In the genomic region with DNA sequence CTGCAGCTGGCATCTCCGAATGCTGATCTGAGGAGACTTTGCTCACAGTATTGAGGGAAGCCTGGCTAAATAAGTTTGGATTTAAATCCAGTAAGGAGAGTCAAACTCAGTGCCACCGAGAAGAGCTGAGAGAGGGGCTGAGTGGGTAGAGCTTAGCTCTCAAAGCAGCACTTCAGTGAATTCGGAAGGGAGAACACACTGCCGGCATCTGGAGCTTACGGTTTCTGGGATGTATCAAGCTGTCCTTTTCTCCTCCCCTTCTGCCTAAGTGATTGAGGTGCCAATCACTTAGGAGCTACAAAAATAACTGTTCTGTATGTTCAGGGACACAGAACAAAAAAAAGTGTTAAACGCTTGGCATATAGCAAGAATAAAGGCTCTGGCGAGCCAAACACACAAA, we compare ENCODE assay signal across 20 mouse cellular contexts. TPM values are rescaled to one million over a fixed set of nuclear protein-coding genes. Genes with fewer than 3 reads are reported as not detected.
DNase-seq lines count a peak whose midpoint lies in the region; ATAC-seq and TF ChIP-seq lines count a peak whose summit lies in the region.
"Had no signal": no experiment of that assay in that cellular context is flagged by ENCODE, and none has a peak within 500 bp of the region (broad histone marks: within the 10 kb centered on the region; RNA-seq: fewer than 3 reads in every experiment).

No protein-coding gene starts in this region.

- no peaks in the 10 kb centered on the region for H3K9me3 ChIP-seq in heart, postnatal 0 days (replicated peaks; ENCODE audit: control insufficient read depth, low read length)
- H3K9me3 ChIP-seq: embryonic facial prominence, embryonic 15.5 days; hindbrain, embryonic 13.5 days; limb, embryonic 15.5 days; midbrain, embryonic 13.5 days had no signal

- H3K27ac ChIP-seq in heart, postnatal 0 days (ENCODE audit: low read depth): peak overlapping the region; percentile 66
- peak overlapping the region; percentile 48 for H3K27ac ChIP-seq in left cerebral cortex, adult 2 months
- H3K27ac ChIP-seq: embryonic facial prominence, embryonic 15.5 days; hindbrain, embryonic 13.5 days; limb, embryonic 15.5 days; liver, embryonic 14.5 days; midbrain, embryonic 13.5 days; stomach, postnatal 0 days had no signal

- H3K4me3 ChIP-seq in heart, postnatal 0 days (ENCODE audit: low read depth, low read length): no peak overlapping the region
- no peak overlapping the region for H3K4me3 ChIP-seq in left cerebral cortex, adult 2 months
- H3K4me3 ChIP-seq: embryonic facial prominence, embryonic 15.5 days; hindbrain, embryonic 13.5 days; limb, embryonic 15.5 days; midbrain, embryonic 13.5 days had no signal

- DNase-seq in frontal cortex, postnatal 25 days (ENCODE audit: low spot score in 2 of 2): no peak
- DNase-seq in heart, postnatal 0 days (ENCODE audit: low spot score): no peak
- no peak for DNase-seq in heart, adult 8-10 months (ENCODE audit: low spot score)
- DNase-seq in left cerebral cortex, adult 2 months (ENCODE audit: extremely low spot score in 1 of 2, low spot score in 2 of 2): no peak
- no peak for DNase-seq in left cerebral cortex, postnatal 4 days
- DNase-seq: adrenal gland, postnatal 14 days; cerebellum, adult 9-10 months; kidney, adult 2 months; kidney, postnatal 10 days; lung, embryonic 14.5 days; right cerebral cortex, postnatal 14 days had no signal

- no peaks in the 10 kb centered on the region for H3K27me3 ChIP-seq in heart, postnatal 0 days (ENCODE audit: control insufficient read depth, insufficient read depth, low read length)
- H3K27me3 ChIP-seq: embryonic facial prominence, embryonic 15.5 days; hindbrain, embryonic 13.5 days; limb, embryonic 15.5 days had no signal

- no peaks in the 10 kb centered on the region for H3K36me3 ChIP-seq in heart, postnatal 0 days (replicated peaks; ENCODE audit: control insufficient read depth, insufficient read depth, low read length)
- H3K36me3 ChIP-seq: embryonic facial prominence, embryonic 15.5 days; hindbrain, embryonic 13.5 days; limb, embryonic 15.5 days; midbrain, embryonic 13.5 days had no signal

- H3K4me2 ChIP-seq in heart, postnatal 0 days (ENCODE audit: low read depth, low read length): no peak overlapping the region
- H3K4me2 ChIP-seq: embryonic facial prominence, embryonic 15.5 days; hindbrain, embryonic 13.5 days; limb, embryonic 15.5 days; lung, embryonic 14.5 days; midbrain, embryonic 13.5 days had no signal

- intact Hi-C loops in left cerebral cortex, adult 2 months (cut with DNase I): no loop called here
- intact Hi-C loops in left cerebral cortex, postnatal 4 days (cut with DNase I): no loop called here

- WGBS in heart, postnatal 0 days: 36% methylated on average over 7 of the region's 7 CpGs

- TF ChIP-seq CTCF in heart, postnatal 0 days (IDR thresholded peaks at IDR 0.05; ENCODE audit: low read depth): no peak
- no peak for TF ChIP-seq CTCF in left cerebral cortex, adult 2 months (IDR thresholded peaks at IDR 0.05)

- peak overlapping the region; percentile 25; the same call in 1 of the 2 replicates for H3K9ac ChIP-seq in heart, postnatal 0 days (replicated peaks; ENCODE audit: low read depth, low read length)
- H3K9ac ChIP-seq: embryonic facial prominence, embryonic 15.5 days; hindbrain, embryonic 13.5 days; limb, embryonic 15.5 days; liver, embryonic 14.5 days; lung, embryonic 14.5 days; midbrain, embryonic 13.5 days had no signal

- H3K4me1 ChIP-seq in heart, postnatal 0 days (ENCODE audit: control insufficient read depth, insufficient read depth): peaks cover 17% of the 10 kb centered on the region

- ATAC-seq in frontal cortex, adult (ENCODE audit: low TSS enrichment): peak; percentile 84
- ATAC-seq in heart, postnatal 0 days (ENCODE audit: insufficient read depth, low read depth): no peak
- no peak for ATAC-seq in erythroblast, adult 5-6 weeks (replicated peaks; ENCODE audit: low FRiP score, poor library complexity, severe bottlenecking)
- ATAC-seq: CD4-positive, CD25-positive, alpha-beta regulatory T cell, adult 4 months; midbrain, embryonic 13.5 days had no signal

- TF ChIP-seq EP300 in heart, postnatal 0 days (IDR thresholded peaks at IDR 0.05; ENCODE audit: low read depth): no peak

RNA-seq across cellular contexts. Expression of gene Stn1, which starts 5.1 kb away (rescaled TPM):
- total RNA-seq in heart, postnatal 0 days (2014; rRNA removed; ENCODE audit: low replicate concordance): 26.1 and 71.6 TPM in 2 replicates
- polyA plus RNA-seq in heart, postnatal 0 days (2015; fragmentation: Nextera tagmentation; extraction: Ambion mirVana): 20.1 and 21.6 TPM in 2 replicates
- 10 to 100 TPM; 19.3 to 22.2 (median 20.0) TPM for total RNA-seq in heart, adult 8-10 months (2022)
- total RNA-seq in left cerebral cortex, adult 2 months (2021): 10 to 100 TPM; 23.0 to 27.5 TPM
- total RNA-seq in left cerebral cortex, postnatal 4 days (2021): 10 to 100 TPM; 28.2 to 30.4 TPM
- total RNA-seq in erythroblast, adult 5-6 weeks (2015; ENCODE audit: low replicate concordance): 3.8 TPM in 2 replicates
- 7.1 and 8.2 TPM in 2 replicates for total RNA-seq in erythroblast, adult 5-6 weeks (2017; ENCODE audit: low replicate concordance)

RNA-seq across cellular contexts. Expression of gene Slk, which starts 37.0 kb away (rescaled TPM):
- 45.8 and 59.5 TPM in 2 replicates for total RNA-seq in heart, postnatal 0 days (2014; rRNA removed; ENCODE audit: low replicate concordance)
- polyA plus RNA-seq in heart, postnatal 0 days (2015; fragmentation: Nextera tagmentation; extraction: Ambion mirVana): 14.2 and 17.7 TPM in 2 replicates
- 10 to 100 TPM; 77.7 to 95.0 (median 87.7) TPM for total RNA-seq in heart, adult 8-10 months (2022)
- total RNA-seq in left cerebral cortex, adult 2 months (2021): 10 to 100 TPM; 51.3 to 55.7 TPM
- 10 to 100 TPM; 28.6 to 31.7 TPM for total RNA-seq in left cerebral cortex, postnatal 4 days (2021)
- 74.0 and 81.3 TPM in 2 replicates for total RNA-seq in erythroblast, adult 5-6 weeks (2015; ENCODE audit: low replicate concordance)
- total RNA-seq in erythroblast, adult 5-6 weeks (2017; ENCODE audit: low replicate concordance): 96.8 and 148 TPM in 2 replicates
